Mouse (Mus musculus): Measurements from ENCODE around the gene Herc6. TPM values are rescaled to one million over a fixed set of nuclear protein-coding genes. Genes with fewer than 3 reads are reported as not detected.

Gene Herc6
- polyA plus RNA-seq, 2 experiments from 2014 or later = 30.8 to 34.1 TPM

DNA sequence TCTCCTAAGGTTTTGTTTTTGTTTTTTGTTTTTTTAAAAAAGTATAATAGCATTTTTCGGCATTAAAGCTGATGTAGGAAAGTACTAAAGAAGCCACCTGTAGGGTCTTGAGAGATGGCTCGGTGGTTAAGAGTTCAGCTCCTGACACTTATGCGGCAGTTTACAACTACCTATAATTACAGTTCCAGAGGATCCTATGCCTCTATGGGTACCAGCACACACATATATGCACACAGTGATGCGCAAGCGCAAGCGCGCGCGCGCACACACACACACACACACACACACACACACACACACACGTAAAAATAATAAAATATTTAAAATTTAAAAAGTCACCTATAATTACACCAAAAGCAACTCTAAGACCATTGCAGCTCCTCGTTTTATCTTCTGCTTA is 795 bp downstream of the Herc6 start:
- peak; percentile 35 for ATAC-seq

DNA sequence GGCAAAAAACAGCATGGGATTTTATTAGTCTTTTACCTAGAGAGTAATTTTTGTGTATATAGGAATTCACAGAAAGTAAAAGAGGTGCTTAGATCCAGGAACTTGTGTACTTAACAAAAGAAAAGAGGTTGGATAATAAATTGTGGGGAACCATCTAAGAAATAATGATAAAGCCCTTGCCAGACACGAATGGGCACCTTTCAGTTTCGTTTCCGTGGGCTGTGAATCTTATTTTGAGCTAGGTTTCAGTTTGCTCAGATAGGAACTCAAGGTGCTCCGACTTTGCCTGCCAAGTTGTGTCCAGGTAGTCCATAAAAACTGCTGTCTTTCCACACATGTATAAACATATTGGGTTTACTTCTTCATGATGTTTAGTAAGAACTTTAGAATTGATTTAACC is 1.6 kb downstream of the Herc6 start:
- peak; percentile 60 for ATAC-seq

DNA sequence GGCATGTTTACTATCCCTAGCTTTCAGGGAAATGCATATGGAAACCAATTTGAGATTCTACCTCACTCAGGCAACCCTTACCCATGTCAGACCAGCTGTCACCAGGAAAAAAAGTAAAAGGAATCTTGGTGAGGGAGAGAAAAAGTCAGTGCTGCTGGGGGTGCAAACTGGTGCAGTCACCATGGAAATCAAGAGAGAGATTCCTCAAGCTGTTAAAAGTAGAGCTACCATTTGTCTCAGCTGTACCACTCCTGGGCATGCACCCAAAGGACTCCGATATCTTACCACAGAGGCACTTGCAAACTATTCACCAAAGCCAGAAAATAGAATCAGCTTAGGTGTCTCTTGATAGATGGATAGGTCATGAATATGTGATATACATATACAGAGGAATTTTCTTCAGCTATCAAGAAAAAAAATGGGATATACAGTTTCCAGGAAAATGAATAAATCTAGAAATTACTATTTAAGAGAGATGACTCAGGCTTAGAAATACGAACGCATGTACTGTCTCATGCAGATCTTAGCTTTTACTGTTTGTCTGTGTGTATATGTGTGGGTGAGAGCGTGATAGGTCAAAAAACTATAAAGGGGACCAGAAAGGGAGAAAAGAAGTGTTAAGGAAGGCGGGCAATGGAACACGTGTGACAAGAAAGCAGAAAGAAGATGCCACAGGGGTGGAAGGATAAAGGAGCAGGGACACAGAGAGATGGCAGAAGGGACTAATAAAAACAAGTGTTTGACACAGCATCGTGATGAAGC is 24.9 kb downstream of the Herc6 start:
- ATAC-seq = no peak

- ATAC-seq = no peak
Measured at GRCm38 (mm10) chr6:57607999-57608398, 27.2 kb downstream of the Herc6 start.

GRCm38 (mm10) chr6:57609631-57610030 is 28.8 kb downstream of the Herc6 start:
- no peak for ATAC-seq

DNA sequence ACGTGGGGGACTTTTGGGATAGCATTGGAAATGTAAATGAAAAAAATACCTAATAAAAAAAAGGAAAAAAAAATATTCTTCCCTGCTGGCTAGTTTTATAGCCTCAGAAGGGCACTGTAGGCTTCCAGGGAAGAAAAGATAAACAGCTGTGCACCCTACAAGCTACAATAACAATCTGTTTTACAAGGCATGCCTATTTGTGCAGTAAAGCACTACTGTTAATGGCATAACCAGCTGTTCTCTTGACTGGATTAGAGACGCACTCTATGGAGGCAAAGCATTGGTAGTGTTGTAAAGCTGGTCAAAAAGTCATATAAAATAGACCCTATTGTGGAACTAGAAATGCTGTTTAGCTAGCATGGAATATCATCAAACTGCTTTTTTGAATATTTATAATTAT is 35.0 kb downstream of the Herc6 start:
- no peak for ATAC-seq

- ATAC-seq = no peak
Measured at GRCm38 (mm10) chr6:57639531-57639930, 58.7 kb downstream of the Herc6 start.

DNA sequence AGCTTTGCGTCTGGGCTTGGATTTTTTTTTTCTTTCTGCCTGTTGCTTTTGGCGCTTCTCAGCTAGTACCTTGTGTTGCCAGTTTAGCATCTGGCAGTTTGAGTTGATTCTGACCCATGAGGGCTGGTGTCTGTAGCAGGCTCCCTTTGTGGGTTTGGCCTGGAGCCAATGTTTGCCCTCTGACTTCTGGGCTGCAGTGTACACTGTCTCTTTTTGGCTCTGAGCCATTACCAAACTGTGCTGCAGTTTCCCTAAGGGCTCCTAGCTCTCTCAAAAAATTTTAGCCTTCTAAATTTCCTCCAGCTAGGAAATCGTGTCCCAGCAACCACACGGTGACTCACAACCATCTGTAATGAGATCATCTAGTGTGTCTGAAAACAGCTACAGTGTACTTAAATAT is 61.0 kb downstream of the Herc6 start:
- ATAC-seq = no peak

GRCm38 (mm10) chr6:57647256-57647655 is 66.5 kb downstream of the Herc6 start:
- ATAC-seq = no peak

- ATAC-seq = no peak
Measured at GRCm38 (mm10) chr6:57661295-57661694, 80.5 kb downstream of the Herc6 start.

DNA sequence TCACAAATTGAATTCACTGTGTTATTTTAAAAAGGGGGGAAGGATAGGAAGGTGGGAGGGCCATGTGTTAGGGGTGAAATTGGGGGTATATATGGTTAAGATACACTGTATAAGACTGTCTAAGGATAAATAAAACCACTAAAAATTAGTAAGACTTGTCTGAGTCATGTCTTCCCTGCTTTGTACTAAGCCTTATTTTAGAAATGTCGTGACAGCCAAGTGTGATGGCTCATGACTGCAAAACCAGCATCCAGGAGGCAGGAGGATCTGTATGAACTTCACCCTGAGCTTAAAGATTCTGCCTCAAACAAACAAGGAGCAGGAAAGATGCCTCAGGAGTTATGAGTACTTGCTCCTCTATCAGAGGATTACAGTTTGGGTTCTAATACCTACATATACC is 103.4 kb downstream of the Herc6 start:
- ATAC-seq = no peak

GRCm38 (mm10) chr6:57691467-57692261 is 110.9 kb downstream of the Herc6 start, which contains the start of gene Pyurf:
Pyurf (minus strand) TSS chr6:57692078.
- peak; percentile 97 for ATAC-seq

DNA sequence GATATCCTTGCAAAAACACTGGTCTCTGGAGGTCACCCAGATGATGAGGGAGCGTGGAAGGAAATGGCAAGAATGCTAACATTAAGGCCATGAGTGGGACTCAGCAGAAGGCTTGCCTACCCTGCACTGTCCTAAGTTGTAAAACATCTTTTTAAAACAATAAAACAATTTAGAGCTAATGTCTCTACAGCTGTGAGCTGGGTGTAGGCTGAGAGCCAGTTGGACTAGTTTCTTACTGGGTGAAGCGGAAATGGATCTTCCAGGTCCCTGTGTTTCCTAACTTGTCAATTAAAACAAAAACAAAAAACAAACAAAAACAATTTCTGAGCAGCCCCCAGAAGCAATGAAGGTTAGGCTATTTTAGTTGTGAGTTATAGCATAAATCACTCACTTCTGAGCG is 112.3 kb downstream of the Herc6 start:
- ATAC-seq = no peak

DNA sequence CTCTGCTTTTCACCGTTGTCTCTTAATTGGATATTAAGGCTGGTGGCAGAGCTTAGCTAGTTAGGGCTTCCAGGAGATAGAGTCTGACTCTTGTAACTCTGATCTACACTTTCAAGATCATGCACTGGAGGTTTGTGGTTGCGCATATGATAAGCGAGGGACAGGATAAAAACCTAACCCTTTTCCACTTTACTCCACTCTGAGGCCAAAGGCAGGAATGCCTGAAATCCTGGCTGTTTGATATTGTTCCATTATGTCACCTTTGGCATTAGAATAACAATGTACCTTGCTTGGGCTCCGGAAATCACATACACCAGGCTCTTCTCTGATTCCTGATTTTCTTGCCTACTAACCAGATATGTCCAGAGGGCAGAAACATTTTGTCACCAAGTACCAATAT is 120.9 kb downstream of the Herc6 start:
- ATAC-seq = no peak

DNA sequence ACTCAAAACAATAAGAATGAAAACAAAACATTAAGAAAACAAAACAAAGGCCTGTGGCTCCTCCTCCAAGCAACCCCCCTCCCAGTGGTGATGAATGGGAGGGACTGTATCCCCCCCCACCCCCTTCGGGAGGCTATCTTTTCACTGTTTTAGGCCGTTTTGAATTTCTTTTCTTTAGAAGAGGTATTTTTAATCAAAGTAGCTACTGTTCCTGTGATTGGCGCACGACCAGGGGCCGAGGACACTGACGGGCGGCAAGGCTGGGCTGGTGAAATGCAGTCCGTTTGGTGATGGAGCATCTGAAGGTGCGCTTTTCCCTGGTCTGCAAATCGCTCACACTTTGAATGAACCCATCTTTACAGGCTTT is 121.6 kb downstream of the Herc6 start, which contains the start of gene Lancl2:
TSS of gene Lancl2 (plus strand) at position 165 of the 367 bp plus-strand sequence.
- peak; percentile 8 for ATAC-seq

GRCm38 (mm10) chr6:57702743-57703499 is 122.1 kb downstream of the Herc6 start:
- peak; percentile 91 for ATAC-seq

DNA sequence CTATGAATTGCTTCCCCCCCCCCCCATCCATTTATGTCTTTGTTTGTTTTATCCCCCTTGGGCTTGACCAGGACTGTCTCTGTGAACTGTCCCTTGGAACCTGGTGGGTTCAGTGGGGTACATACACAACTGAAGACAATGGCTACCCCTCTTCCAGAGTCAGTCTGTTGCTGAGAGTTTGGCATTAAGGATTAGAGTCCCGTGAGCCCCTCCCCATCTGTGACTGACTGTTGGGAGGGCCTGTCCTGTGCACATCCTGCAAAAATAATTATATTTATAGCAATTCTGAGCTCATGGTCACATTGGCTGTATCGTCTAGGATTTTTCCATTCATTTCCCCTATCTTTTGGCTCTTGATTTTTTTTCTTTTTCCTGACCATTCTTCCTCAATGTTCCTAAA is 122.9 kb downstream of the Herc6 start:
- no peak for ATAC-seq

DNA sequence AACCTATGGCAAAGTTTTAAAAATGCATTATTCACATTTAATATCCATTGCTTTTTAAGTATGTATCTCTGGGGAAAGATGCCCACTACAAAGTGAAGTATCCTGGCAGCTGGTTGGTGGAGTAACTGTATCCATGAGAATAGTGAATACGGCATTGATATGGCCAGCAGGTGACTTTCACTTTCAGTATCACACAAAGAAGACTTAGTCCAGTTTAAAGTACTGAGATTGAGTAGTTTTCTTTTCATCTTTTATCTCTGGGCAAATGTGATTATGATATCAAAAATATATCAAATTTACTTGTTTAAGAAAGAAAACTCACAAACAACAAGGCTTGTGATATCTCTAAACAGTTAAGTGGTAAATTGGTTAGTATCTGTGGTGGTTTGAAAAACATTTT is 125.9 kb downstream of the Herc6 start:
- ATAC-seq = peak; percentile 44

DNA sequence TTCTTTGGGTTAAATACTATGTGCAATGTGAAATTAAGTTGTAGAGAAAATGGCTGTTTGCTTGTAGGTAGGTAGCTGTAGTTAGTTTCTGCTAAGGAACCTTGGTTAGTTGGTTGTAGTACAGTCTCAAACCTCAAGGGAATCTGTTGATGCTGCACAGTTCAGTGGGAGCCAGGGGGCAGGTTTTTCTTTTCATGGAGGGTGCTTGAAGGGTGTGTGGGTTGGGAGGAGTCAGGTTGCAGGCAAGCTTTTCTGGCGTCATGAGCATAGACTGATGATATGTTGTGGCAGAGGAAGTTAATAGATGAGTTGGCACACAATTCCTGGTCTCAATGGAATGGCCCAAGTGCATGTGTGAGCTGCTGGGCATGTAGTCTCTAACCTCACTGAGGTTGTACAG is 130.9 kb downstream of the Herc6 start:
- ATAC-seq = peak; percentile 55
